Mouse (Mus musculus) lung, postnatal 0 days (tissue): ENCODE results near the gene Spats1. TPM values are rescaled to one million over a fixed set of nuclear protein-coding genes. Genes with fewer than 3 reads are reported as not detected.

Source experiments
- ATAC-seq: fragments of 200-750 bp; cut with Nextera tagmentation; 2 replicates; pipeline ENCODE4 v1.8.0; 2017; ENCODE audit warnings: moderate library complexity
- DNase-seq: peaks from one replicate; pipeline ENCODE4 v3.0.0-alpha.2; 2016; ENCODE audit warnings: low spot score
- H3K27ac ChIP-seq: fragments of 300-500 bp; sonication (generic); 2 replicates; pipeline ENCODE4 v1.5.1; 2014; ENCODE audit warnings: antibody characterized with exemption, mild to moderate bottlenecking, low read length, mixed read lengths
- H3K27me3 ChIP-seq: fragments of 300-500 bp; sonication (generic); replicated peaks from 2 replicates; pipeline ENCODE4 v1.6.1; 2014; ENCODE audit warnings: low read length, mixed read lengths; ENCODE audit not compliant: insufficient read depth
- H3K36me3 ChIP-seq: fragments of 300-500 bp; sonication (generic); 2 replicates; pipeline ENCODE4 v1.6.1; 2014; ENCODE audit warnings: low read length, mixed read lengths; ENCODE audit not compliant: insufficient read depth
- H3K4me1 ChIP-seq: fragments of 300-500 bp; sonication (generic); 2 replicates; pipeline ENCODE4 v1.6.1; 2014; ENCODE audit warnings: antibody characterized with exemption, low read depth, low read length, mixed read lengths; ENCODE audit not compliant: insufficient read depth
- H3K4me2 ChIP-seq: fragments of 300-500 bp; sonication (generic); replicated peaks from 2 replicates; pipeline ENCODE4 v1.6.1; 2014; ENCODE audit warnings: low read depth, mild to moderate bottlenecking, low read length, moderate library complexity, mixed read lengths
- H3K4me3 ChIP-seq: fragments of 300-500 bp; sonication (generic); 2 replicates; pipeline ENCODE4 v1.5.1; 2014; ENCODE audit warnings: low read depth, low read length
- H3K9ac ChIP-seq: fragments of 300-500 bp; sonication (generic); replicated peaks from 2 replicates; pipeline ENCODE4 v1.6.1; 2014; ENCODE audit warnings: low read depth, mild to moderate bottlenecking
- H3K9me3 ChIP-seq: fragments of 300-500 bp; sonication (generic); 2 replicates; pipeline ENCODE4 v1.6.1; 2016; ENCODE audit warnings: low read length, mixed read lengths
- CTCF ChIP-seq: IDR thresholded peaks from 2 replicates; pipeline ENCODE4 v1.5.1; 2016; ENCODE audit warnings: antibody characterized with exemption, mild to moderate bottlenecking
- EP300 ChIP-seq: IDR thresholded peaks from 2 replicates; pipeline ENCODE4 v1.6.1; 2016; ENCODE audit warnings: antibody characterized with exemption, mild to moderate bottlenecking, control low read depth
- WGBS: fragments of 180-500 bp; shearing (Covaris S2); extraction: QIAGEN DNeasy Blood & Tissue Kit; methylation state at CpG from one replicate; pipeline ENCODE4 v1.1.7; 2014; 5-methylcytosine and 5-hydroxymethylcytosine counted together
- polyA plus RNA-seq: library from polyadenylated mRNA; unstranded; fragments of >200 nt; fragmentation: Nextera tagmentation; extraction: Ambion mirVana; gene quantifications from 2 replicates; pipeline ENCODE4 v1.2.1, GENCODE M21; 2015

The Spats1 gene
- polyA plus RNA-seq, 1 experiment from 2014 or later: 0.19 TPM

- TF ChIP-seq EP300 (no peak), CTCF (no peak)
- no peak overlapping the region for H3K4me2 ChIP-seq
- H3K36me3 ChIP-seq: no peaks in the 10 kb centered on the region
- no peak overlapping the region for H3K4me3 ChIP-seq
- H3K4me1 ChIP-seq: no peaks in the 10 kb centered on the region
- DNase-seq (no peak), ATAC-seq (no peak)
- no peaks in the 10 kb centered on the region for H3K27me3 ChIP-seq
- H3K27ac ChIP-seq: no peak overlapping the region
- no peaks in the 10 kb centered on the region for H3K9me3 ChIP-seq
- 51% methylated on average over 13 of the region's 13 CpGs for WGBS
- no peak overlapping the region for H3K9ac ChIP-seq
Observed at GRCm38 (mm10) chr17:45490532-45491154, 15.4 kb upstream of the Spats1 start.

GRCm38 (mm10) chr17:45489736-45490135 is 14.5 kb upstream of the Spats1 start:
- WGBS: 79% methylated on average over 6 of the region's 6 CpGs
- TF ChIP-seq EP300 (no peak), CTCF (no peak)
- DNase-seq (no peak), ATAC-seq (no peak)
- Histone ChIP-seq H3K36me3 (no peaks in the 10 kb centered on the region), H3K4me3 (no peak overlapping the region), H3K4me2 (no peak overlapping the region), H3K27me3 (no peaks in the 10 kb centered on the region), H3K27ac (no peak overlapping the region), H3K9me3 (no peaks in the 10 kb centered on the region), H3K4me1 (no peaks in the 10 kb centered on the region), H3K9ac (no peak overlapping the region)

DNA sequence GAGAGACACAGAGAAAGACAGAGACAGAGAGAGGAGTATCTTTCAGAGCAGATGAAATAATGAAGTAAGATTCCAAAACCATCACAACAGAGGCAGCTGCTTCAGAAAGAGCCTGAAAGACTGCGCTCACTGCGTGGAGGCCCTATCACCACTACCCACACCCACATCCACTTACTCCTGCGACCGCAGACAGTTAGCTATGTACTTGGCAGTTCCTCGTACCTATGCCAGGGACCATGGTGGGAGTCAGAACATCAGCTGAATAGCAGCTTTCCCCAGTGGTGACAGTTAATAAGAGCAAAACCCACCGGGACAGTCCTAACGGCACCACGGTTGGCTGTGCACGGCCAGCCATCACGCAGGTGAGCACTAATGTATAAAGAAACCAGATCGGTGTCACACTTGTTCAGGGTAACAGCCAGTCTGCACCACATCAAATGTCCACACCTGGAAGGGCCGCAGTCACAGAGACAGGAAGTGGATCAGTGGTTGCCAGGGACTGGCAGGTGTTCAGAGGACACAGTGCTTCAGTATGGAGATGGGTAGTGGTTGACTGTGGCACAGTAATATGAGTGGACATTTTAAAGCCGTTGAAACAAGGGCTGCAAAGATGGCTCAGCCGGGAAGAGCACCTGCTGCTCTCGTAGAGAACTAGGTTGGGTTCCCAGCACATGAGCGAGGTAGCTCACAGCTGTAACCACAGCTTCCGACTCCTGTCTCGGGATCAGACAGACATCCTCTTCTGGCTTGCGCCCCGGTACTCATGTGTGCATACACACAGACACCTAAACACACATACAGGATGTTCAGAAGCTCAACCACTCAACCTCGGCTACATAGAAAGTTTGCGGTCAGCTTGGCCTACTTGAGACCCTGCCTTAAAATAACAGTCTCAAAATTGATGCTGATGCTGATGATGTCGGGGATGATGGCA is 13.4 kb upstream of the Spats1 start:
- H3K36me3 ChIP-seq: no peaks in the 10 kb centered on the region
- no peaks in the 10 kb centered on the region for H3K9me3 ChIP-seq
- no peak for TF ChIP-seq EP300
- TF ChIP-seq CTCF: no peak
- no peaks in the 10 kb centered on the region for H3K27me3 ChIP-seq
- no peak overlapping the region for H3K9ac ChIP-seq
- H3K4me2 ChIP-seq: no peak overlapping the region
- H3K27ac ChIP-seq: no peak overlapping the region
- 79% methylated on average over 23 of the region's 23 CpGs for WGBS
- DNase-seq (no peak), ATAC-seq (no peak)
- H3K4me3 ChIP-seq: no peak overlapping the region
- H3K4me1 ChIP-seq: no peaks in the 10 kb centered on the region

GRCm38 (mm10) chr17:45487216-45487615 is 12.0 kb upstream of the Spats1 start:
- Histone ChIP-seq H3K4me2 (no peak overlapping the region), H3K4me1 (no peaks in the 10 kb centered on the region), H3K9me3 (no peaks in the 10 kb centered on the region), H3K9ac (no peak overlapping the region), H3K36me3 (no peaks in the 10 kb centered on the region), H3K27ac (no peak overlapping the region), H3K4me3 (no peak overlapping the region), H3K27me3 (no peaks in the 10 kb centered on the region)
- no peak for TF ChIP-seq CTCF
- no peak for TF ChIP-seq EP300
- 6% methylated on average over 5 of the region's 5 CpGs for WGBS
- DNase-seq: no peak
- ATAC-seq: no peak

GRCm38 (mm10) chr17:45485581-45485980 is 10.4 kb upstream of the Spats1 start:
- DNase-seq (no peak), ATAC-seq (no peak)
- H3K4me2 ChIP-seq: no peak overlapping the region
- H3K36me3 ChIP-seq: no peaks in the 10 kb centered on the region
- no peaks in the 10 kb centered on the region for H3K27me3 ChIP-seq
- H3K4me3 ChIP-seq: no peak overlapping the region
- no peak for TF ChIP-seq CTCF
- TF ChIP-seq EP300: no peak
- H3K9ac ChIP-seq: no peak overlapping the region
- H3K4me1 ChIP-seq: no peaks in the 10 kb centered on the region
- H3K9me3 ChIP-seq: no peaks in the 10 kb centered on the region
- 83% methylated on average over 7 of the region's 7 CpGs for WGBS
- H3K27ac ChIP-seq: no peak overlapping the region

DNA sequence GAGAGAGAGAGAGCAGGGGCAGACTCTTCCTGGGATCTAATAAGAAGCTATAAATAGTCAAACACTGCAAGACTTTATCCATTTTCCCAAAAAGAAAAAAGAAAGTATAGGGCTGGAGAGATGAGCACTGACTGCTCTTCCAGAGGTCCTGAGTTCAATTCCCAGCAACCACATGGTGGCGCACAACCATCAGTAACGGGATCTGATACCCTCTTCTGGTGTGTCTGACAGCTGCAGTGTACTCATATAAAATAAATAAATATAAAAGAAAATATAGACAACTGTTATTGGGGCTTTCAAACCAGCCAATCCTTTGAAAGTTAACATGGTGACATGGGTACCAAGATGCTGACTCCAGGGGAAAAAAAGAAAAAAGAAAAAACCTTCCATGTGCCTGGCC is 5.2 kb upstream of the Spats1 start:
- ATAC-seq (no peak), DNase-seq (no peak)
- Histone ChIP-seq H3K9me3 (no peaks in the 10 kb centered on the region), H3K27ac (no peak overlapping the region), H3K4me3 (no peak overlapping the region), H3K4me2 (no peak overlapping the region), H3K4me1 (no peaks in the 10 kb centered on the region), H3K36me3 (no peaks in the 10 kb centered on the region), H3K27me3 (no peaks in the 10 kb centered on the region), H3K9ac (no peak overlapping the region)
- 28% methylated on average over 2 of the region's 2 CpGs for WGBS
- TF ChIP-seq EP300 (no peak), CTCF (peak; percentile 36)
